Mouse (Mus musculus): ENCODE measurements around the gene Bckdhb.

- TF ChIP-seq CTCF (IDR thresholded peaks at IDR 0.05; ENCODE audit: low read depth) (no peak), EP300 (IDR thresholded peaks at IDR 0.05; ENCODE audit: low read depth) (no peak)
Measured at GRCm38 (mm10) chr9:84137192-84137591, 212.2 kb downstream of the Bckdhb start.

Measured in liver, embryonic 14.5 days (tissue).